Mouse (Mus musculus): ENCODE measurements around the gene H2-DMb1.

DNA sequence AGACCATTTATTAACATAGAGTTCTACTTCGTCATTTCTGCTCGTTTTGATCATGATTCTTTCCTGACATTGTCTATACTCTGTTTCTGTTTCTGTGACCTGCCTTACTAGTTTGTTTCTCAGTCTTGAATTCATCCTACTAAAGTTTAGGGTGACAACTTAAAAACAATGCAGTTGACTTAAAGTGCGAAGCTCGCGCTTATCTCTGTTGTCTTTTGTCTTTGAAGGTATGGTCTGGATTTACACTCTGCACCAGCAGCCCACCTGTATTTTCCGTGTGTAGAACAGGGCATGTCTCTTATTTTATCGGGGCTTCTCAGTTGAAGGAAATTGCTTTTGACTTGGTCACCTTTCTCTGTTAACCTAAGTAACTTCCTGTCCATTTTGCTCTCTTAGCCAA lies 29.8 kb upstream of the H2-DMb1 start:
- no peak for TF ChIP-seq CTCF (IDR thresholded peaks at IDR 0.05)
- TF ChIP-seq EP300 (IDR thresholded peaks at IDR 0.05) = no peak

Measured in lung, postnatal 0 days (tissue).